Mouse (Mus musculus): Measurements from ENCODE around the gene Mtmr4. TPM values are rescaled to one million over a fixed set of nuclear protein-coding genes. Genes with fewer than 3 reads are reported as not detected.
A peak's percentile ranks its signal among the peaks of the same experiment; 100 is the strongest.

Gene Mtmr4
- polyA plus RNA-seq, 1 experiment from 2014 or later: 53.4 TPM

GRCm38 (mm10) chr11:87570743-87571142 is 21.2 kb upstream of the Mtmr4 start:
- Histone ChIP-seq H3K4me3 (replicated peaks; ENCODE audit: low read length) (no peak overlapping the region), H3K36me3 (replicated peaks; ENCODE audit: control insufficient read depth, insufficient read depth) (no peaks in the 10 kb centered on the region), H3K27ac (no peak overlapping the region), H3K4me1 (replicated peaks; ENCODE audit: control insufficient read depth, insufficient read depth, low read length) (no peaks in the 10 kb centered on the region), H3K4me2 (replicated peaks) (no peak overlapping the region), H3K9ac (no peak overlapping the region), H3K27me3 (ENCODE audit: control insufficient read depth, insufficient read depth, low read length) (no peaks in the 10 kb centered on the region), H3K9me3 (ENCODE audit: control insufficient read depth, low read length) (no peaks in the 10 kb centered on the region)
- DNase-seq (ENCODE audit: low spot score): no peak
- no peak for ATAC-seq (ENCODE audit: low FRiP score)
- WGBS: 58% methylated on average over 5 of the region's 5 CpGs

- DNase-seq (ENCODE audit: low spot score): no peak
- 87% methylated on average over 1 of the region's 1 CpGs for WGBS
Observed at GRCm38 (mm10) chr11:87571361-87571950, 20.5 kb upstream of the Mtmr4 start.

DNA sequence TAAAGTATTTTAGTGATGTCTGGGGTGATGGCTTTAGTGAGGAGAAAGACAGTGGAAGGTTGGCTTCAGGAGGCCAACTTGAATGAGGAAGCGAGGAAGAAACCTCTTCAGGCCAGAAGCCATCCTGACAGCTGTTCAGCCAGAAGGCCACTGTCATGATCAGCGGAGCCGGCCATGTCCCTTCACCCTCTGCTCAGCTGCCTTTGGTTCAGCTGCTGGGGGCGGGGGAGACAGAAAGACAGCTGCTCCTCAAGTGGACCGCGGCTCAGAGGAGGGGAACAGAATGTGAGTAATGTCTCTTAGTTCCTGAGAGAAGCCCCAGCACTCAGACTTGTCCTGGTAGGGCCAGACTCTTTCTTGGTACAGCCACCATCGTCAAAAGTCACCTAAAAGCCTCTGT is 18.2 kb upstream of the Mtmr4 start:
- Histone ChIP-seq H3K36me3 (replicated peaks; ENCODE audit: control insufficient read depth, insufficient read depth) (no peaks in the 10 kb centered on the region), H3K4me2 (replicated peaks) (no peak overlapping the region), H3K4me3 (replicated peaks; ENCODE audit: low read length) (no peak overlapping the region), H3K27me3 (ENCODE audit: control insufficient read depth, insufficient read depth, low read length) (no peaks in the 10 kb centered on the region), H3K9me3 (ENCODE audit: control insufficient read depth, low read length) (no peaks in the 10 kb centered on the region), H3K9ac (no peak overlapping the region), H3K27ac (no peak overlapping the region), H3K4me1 (replicated peaks; ENCODE audit: control insufficient read depth, insufficient read depth, low read length) (peaks cover 9% of the 10 kb centered on the region)
- DNase-seq (ENCODE audit: low spot score) (no peak), ATAC-seq (ENCODE audit: low FRiP score) (no peak)
- WGBS: 82% methylated on average over 7 of the region's 7 CpGs

More at GRCm38 (mm10) chr11:87571361-87571950, 20.5 kb upstream of the Mtmr4 start:
- no peak overlapping the region for H3K4me2 ChIP-seq (replicated peaks)
- H3K4me3 ChIP-seq (replicated peaks; ENCODE audit: low read length): no peak overlapping the region
- no peaks in the 10 kb centered on the region for H3K27me3 ChIP-seq (ENCODE audit: control insufficient read depth, insufficient read depth, low read length)
- H3K27ac ChIP-seq: no peak overlapping the region
- no peak for ATAC-seq (ENCODE audit: low FRiP score)
- H3K36me3 ChIP-seq (replicated peaks; ENCODE audit: control insufficient read depth, insufficient read depth): no peaks in the 10 kb centered on the region
- no peaks in the 10 kb centered on the region for H3K9me3 ChIP-seq (ENCODE audit: control insufficient read depth, low read length)
- H3K4me1 ChIP-seq (replicated peaks; ENCODE audit: control insufficient read depth, insufficient read depth, low read length): no peaks in the 10 kb centered on the region
- H3K9ac ChIP-seq: no peak overlapping the region

GRCm38 (mm10) chr11:87574520-87575180 is 17.3 kb upstream of the Mtmr4 start:
- ATAC-seq (ENCODE audit: low FRiP score): no peak
- no peaks in the 10 kb centered on the region for H3K9me3 ChIP-seq (ENCODE audit: control insufficient read depth, low read length)
- H3K27ac ChIP-seq: no peak overlapping the region
- WGBS: 65% methylated on average over 21 of the region's 21 CpGs
- peaks cover 9% of the 10 kb centered on the region for H3K4me1 ChIP-seq (replicated peaks; ENCODE audit: control insufficient read depth, insufficient read depth, low read length)
- DNase-seq (ENCODE audit: low spot score): no peak
- no peak overlapping the region for H3K9ac ChIP-seq
- no peaks in the 10 kb centered on the region for H3K27me3 ChIP-seq (ENCODE audit: control insufficient read depth, insufficient read depth, low read length)
- H3K4me2 ChIP-seq (replicated peaks): no peak overlapping the region
- H3K36me3 ChIP-seq (replicated peaks; ENCODE audit: control insufficient read depth, insufficient read depth): no peaks in the 10 kb centered on the region
- no peak overlapping the region for H3K4me3 ChIP-seq (replicated peaks; ENCODE audit: low read length)

- no peaks in the 10 kb centered on the region for H3K36me3 ChIP-seq (replicated peaks; ENCODE audit: control insufficient read depth, insufficient read depth)
- no peaks in the 10 kb centered on the region for H3K9me3 ChIP-seq (ENCODE audit: control insufficient read depth, low read length)
- no peak overlapping the region for H3K27ac ChIP-seq
- H3K4me2 ChIP-seq (replicated peaks): peak overlapping the region; percentile 88
- peak overlapping the region; percentile 72 for H3K9ac ChIP-seq
- peak overlapping the region; percentile 49 for H3K4me3 ChIP-seq (replicated peaks; ENCODE audit: low read length)
- no peak for ATAC-seq (ENCODE audit: low FRiP score)
- H3K4me1 ChIP-seq (replicated peaks; ENCODE audit: control insufficient read depth, insufficient read depth, low read length): peaks cover 9% of the 10 kb centered on the region
- no peaks in the 10 kb centered on the region for H3K27me3 ChIP-seq (ENCODE audit: control insufficient read depth, insufficient read depth, low read length)
- DNase-seq (ENCODE audit: low spot score): no peak
- WGBS: 16% methylated on average over 6 of the region's 6 CpGs
Observed at GRCm38 (mm10) chr11:87577601-87578248, 14.2 kb upstream of the Mtmr4 start.

GRCm38 (mm10) chr11:87578249-87578962 is 13.6 kb upstream of the Mtmr4 start:
- Histone ChIP-seq H3K27ac (peak overlapping the region; percentile 7; the same call in 1 of the 2 replicates), H3K36me3 (replicated peaks; ENCODE audit: control insufficient read depth, insufficient read depth) (no peaks in the 10 kb centered on the region), H3K4me1 (replicated peaks; ENCODE audit: control insufficient read depth, insufficient read depth, low read length) (peaks cover 9% of the 10 kb centered on the region), H3K4me3 (replicated peaks; ENCODE audit: low read length) (peak overlapping the region; percentile 49), H3K4me2 (replicated peaks) (peak overlapping the region; percentile 88), H3K27me3 (ENCODE audit: control insufficient read depth, insufficient read depth, low read length) (no peaks in the 10 kb centered on the region), H3K9me3 (ENCODE audit: control insufficient read depth, low read length) (no peaks in the 10 kb centered on the region), H3K9ac (peak overlapping the region; percentile 72)
- ATAC-seq (ENCODE audit: low FRiP score) (peak; percentile 61; the same call in 1 of the 2 replicates), DNase-seq (ENCODE audit: low spot score) (peak; percentile 45)
- under 1% methylated on average over 40 of the region's 40 CpGs for WGBS

DNA sequence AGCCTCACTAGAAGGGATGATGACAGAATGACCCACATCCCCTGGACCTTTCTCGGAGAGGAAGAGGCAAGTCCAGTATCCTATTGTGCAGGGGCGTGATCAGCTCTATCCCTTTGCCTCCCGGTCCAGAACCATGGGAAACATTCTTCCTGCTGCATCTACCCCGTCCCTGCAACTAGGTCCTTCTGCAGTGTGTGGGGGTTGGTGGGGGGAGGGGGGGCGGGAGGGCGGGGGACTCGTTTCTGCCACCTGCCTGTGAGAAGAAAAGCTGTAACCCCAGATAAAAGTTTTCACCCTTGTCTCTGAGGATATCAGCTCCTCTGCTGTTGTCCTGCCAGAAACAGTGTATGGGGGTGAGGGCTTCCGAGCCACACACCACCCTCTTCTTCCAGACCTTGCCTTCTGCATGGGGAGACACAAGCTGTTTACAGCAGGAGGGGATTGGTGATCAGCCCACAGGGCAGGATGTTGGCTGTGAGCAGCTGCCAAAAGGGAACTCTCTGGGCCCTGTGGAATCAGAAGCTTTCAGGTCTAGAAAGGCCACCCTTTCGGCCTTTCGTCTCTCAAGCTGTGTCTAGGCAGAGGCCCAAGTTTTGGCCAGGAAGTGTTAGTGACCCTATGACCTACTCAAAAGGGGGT is 12.9 kb upstream of the Mtmr4 start:
- Histone ChIP-seq H3K9ac (peak overlapping the region; percentile 72), H3K9me3 (ENCODE audit: control insufficient read depth, low read length) (no peaks in the 10 kb centered on the region), H3K27ac (0 out of 2 replicates have a peak overlapping the region, but pooled peaks have one; percentile 7), H3K36me3 (replicated peaks; ENCODE audit: control insufficient read depth, insufficient read depth) (no peaks in the 10 kb centered on the region), H3K4me1 (replicated peaks; ENCODE audit: control insufficient read depth, insufficient read depth, low read length) (peaks cover 9% of the 10 kb centered on the region), H3K4me2 (replicated peaks) (peak overlapping the region; percentile 88), H3K27me3 (ENCODE audit: control insufficient read depth, insufficient read depth, low read length) (no peaks in the 10 kb centered on the region), H3K4me3 (replicated peaks; ENCODE audit: low read length) (peak overlapping the region; percentile 49)
- peak; percentile 46 for ATAC-seq (ENCODE audit: low FRiP score)
- peak; percentile 28 for DNase-seq (ENCODE audit: low spot score)
- WGBS: 12% methylated on average over 10 of the region's 10 CpGs

GRCm38 (mm10) chr11:87579713-87580112 is 12.2 kb upstream of the Mtmr4 start:
- H3K4me2 ChIP-seq (replicated peaks): 0 out of 2 replicates have a peak overlapping the region, but pooled peaks have one; percentile 10
- ATAC-seq (ENCODE audit: low FRiP score) (no peak), DNase-seq (ENCODE audit: low spot score) (no peak)
- peaks cover 9% of the 10 kb centered on the region for H3K4me1 ChIP-seq (replicated peaks; ENCODE audit: control insufficient read depth, insufficient read depth, low read length)
- no peaks in the 10 kb centered on the region for H3K9me3 ChIP-seq (ENCODE audit: control insufficient read depth, low read length)
- no peaks in the 10 kb centered on the region for H3K36me3 ChIP-seq (replicated peaks; ENCODE audit: control insufficient read depth, insufficient read depth)
- H3K4me3 ChIP-seq (replicated peaks; ENCODE audit: low read length): no peak overlapping the region
- no peak overlapping the region for H3K9ac ChIP-seq
- no peak overlapping the region for H3K27ac ChIP-seq
- 23% methylated on average over 1 of the region's 1 CpGs for WGBS
- H3K27me3 ChIP-seq (ENCODE audit: control insufficient read depth, insufficient read depth, low read length): no peaks in the 10 kb centered on the region
